Mouse (Mus musculus): Measurements from ENCODE around the gene Cdc123. TPM values are rescaled to one million over a fixed set of nuclear protein-coding genes. Genes with fewer than 3 reads are reported as not detected.

Gene Cdc123
- total RNA-seq, 1 experiment from 2014 or later = 91.4 TPM

GRCm38 (mm10) chr2:5760479-5761008, 84.4 kb downstream of the Cdc123 start:
- no peak for ATAC-seq (replicated peaks in 1 of 2; ENCODE audit: insufficient read depth in 1 of 2, low FRiP score in 2 of 2, low TSS enrichment in 1 of 2, low read depth in 1 of 2, poor library complexity in 2 of 2, severe bottlenecking in 2 of 2)

GRCm38 (mm10) chr2:5758569-5758968, 86.4 kb downstream of the Cdc123 start:
- ATAC-seq (replicated peaks in 1 of 2; ENCODE audit: insufficient read depth in 1 of 2, low FRiP score in 2 of 2, low TSS enrichment in 1 of 2, low read depth in 1 of 2, poor library complexity in 2 of 2, severe bottlenecking in 2 of 2) = no peak

- no peak for ATAC-seq (replicated peaks in 1 of 2; ENCODE audit: insufficient read depth in 1 of 2, low FRiP score in 2 of 2, low TSS enrichment in 1 of 2, low read depth in 1 of 2, poor library complexity in 2 of 2, severe bottlenecking in 2 of 2)
These were observed 94.1 kb downstream of the Cdc123 start for GRCm38 (mm10) chr2:5750872-5751271.

GRCm38 (mm10) chr2:5749210-5749609, 95.8 kb downstream of the Cdc123 start:
- no peak for ATAC-seq (replicated peaks in 1 of 2; ENCODE audit: insufficient read depth in 1 of 2, low FRiP score in 2 of 2, low TSS enrichment in 1 of 2, low read depth in 1 of 2, poor library complexity in 2 of 2, severe bottlenecking in 2 of 2)

- no peak for ATAC-seq (replicated peaks in 1 of 2; ENCODE audit: insufficient read depth in 1 of 2, low FRiP score in 2 of 2, low TSS enrichment in 1 of 2, low read depth in 1 of 2, poor library complexity in 2 of 2, severe bottlenecking in 2 of 2)
These were observed 97.4 kb downstream of the Cdc123 start for GRCm38 (mm10) chr2:5747545-5748043.

- ATAC-seq (replicated peaks in 1 of 2; ENCODE audit: insufficient read depth in 1 of 2, low FRiP score in 2 of 2, low TSS enrichment in 1 of 2, low read depth in 1 of 2, poor library complexity in 2 of 2, severe bottlenecking in 2 of 2) = no peak
These were observed 98.4 kb downstream of the Cdc123 start for GRCm38 (mm10) chr2:5746529-5746928.

Other genes with a start within 250 kb of the Cdc123 start
- 7.8 and 16.4 TPM in 2 replicates for gene Camk1d, start 130.6 kb downstream of the Cdc123 start, total RNA-seq (2017)
- 53.1 and 54.3 TPM in 2 replicates for gene Nudt5, start 145 bp downstream of the Cdc123 start, total RNA-seq (2017)
- not detected in 2 replicates for gene Gm13199, start 17.8 kb upstream of the Cdc123 start, total RNA-seq (2017)
- gene Sec61a2, start 50.3 kb upstream of the Cdc123 start, total RNA-seq (2017) = 23.4 and 24.8 TPM in 2 replicates
- gene Dhtkd1, start 97.6 kb upstream of the Cdc123 start, total RNA-seq (2017) = 0.69 and 0.89 TPM in 2 replicates
- gene Upf2, start 106.3 kb upstream of the Cdc123 start, total RNA-seq (2017) = 46.3 and 59.5 TPM in 2 replicates

Measured in hematopoietic stem cell, adult 5-6 weeks (primary cell).